Mouse (Mus musculus) lung, postnatal 0 days (tissue): ENCODE measurements around the gene Dennd2a.

Experiments used
- CTCF ChIP-seq: IDR thresholded peaks from 2 replicates; pipeline ENCODE4 v1.5.1; 2016; ENCODE audit warnings: antibody characterized with exemption, mild to moderate bottlenecking
- EP300 ChIP-seq: IDR thresholded peaks from 2 replicates; pipeline ENCODE4 v1.6.1; 2016; ENCODE audit warnings: antibody characterized with exemption, mild to moderate bottlenecking, control low read depth

DNA sequence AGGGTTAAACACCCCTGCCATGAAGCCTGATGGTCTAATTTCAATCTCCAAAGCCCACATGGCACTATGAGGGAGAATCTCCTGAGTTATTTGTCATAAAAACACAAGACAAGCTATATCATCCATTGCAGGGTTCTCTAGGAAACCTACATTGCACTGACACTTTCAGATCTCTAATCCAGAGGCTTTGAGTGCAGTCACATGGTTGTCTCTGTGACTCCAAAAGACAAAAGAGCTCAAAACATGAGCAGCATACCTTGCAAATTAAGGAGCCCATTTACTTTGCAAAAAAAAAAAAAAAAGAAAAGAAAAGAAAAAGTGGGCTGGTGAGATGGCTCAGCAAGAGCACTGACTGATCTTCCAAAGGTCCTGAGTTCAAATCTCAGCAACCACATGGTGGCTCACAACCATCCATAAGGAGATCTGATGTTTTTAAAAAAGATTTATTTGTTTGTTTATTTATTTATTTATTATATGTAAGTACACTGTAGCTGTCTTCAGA is 114.8 kb downstream of the Dennd2a start:
- no peak for TF ChIP-seq CTCF
- TF ChIP-seq EP300: no peak
